Mouse (Mus musculus): ENCODE measurements around the gene Wwox. TPM values are rescaled to one million over a fixed set of nuclear protein-coding genes. Genes with fewer than 3 reads are reported as not detected.

Gene Wwox
- polyA plus RNA-seq, 1 experiment from 2014 or later: 13.8 TPM

DNA sequence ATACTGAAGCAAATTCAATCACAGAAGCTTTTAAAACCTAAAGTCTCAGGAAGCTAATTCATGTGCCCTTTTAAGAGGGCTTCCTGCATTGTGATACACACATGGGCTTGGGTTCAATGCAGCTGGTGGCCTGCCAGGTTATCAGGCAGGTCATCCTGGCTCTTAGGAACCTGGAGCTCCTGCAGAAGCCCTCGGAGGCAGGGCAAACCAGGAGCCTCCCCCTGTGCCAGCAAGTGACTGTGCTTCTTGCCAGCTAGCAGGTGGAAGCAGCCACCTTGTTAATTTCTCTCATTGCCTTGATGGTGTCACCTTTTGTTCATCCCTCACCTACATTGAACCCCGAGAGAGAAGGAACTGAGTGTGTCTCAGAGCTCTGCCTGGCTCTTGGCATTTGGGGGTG lies 872.9 kb downstream of the Wwox start:
- H3K9me3 ChIP-seq (ENCODE audit: control insufficient read depth, low read length): no peaks in the 10 kb centered on the region
- H3K9ac ChIP-seq (ENCODE audit: low read length): no peak overlapping the region
- no peak overlapping the region for H3K4me2 ChIP-seq (ENCODE audit: low read depth, low read length, severe bottlenecking)
- DNase-seq (ENCODE audit: low spot score) (no peak), ATAC-seq (replicated peaks; ENCODE audit: low FRiP score) (no peak)
- H3K4me1 ChIP-seq (replicated peaks; ENCODE audit: control insufficient read depth, insufficient read depth, low read length): no peaks in the 10 kb centered on the region
- no peaks in the 10 kb centered on the region for H3K36me3 ChIP-seq (ENCODE audit: control insufficient read depth, insufficient read depth, low read length)
- no peak overlapping the region for H3K27ac ChIP-seq (ENCODE audit: low read depth, low read length)
- 67% methylated on average over 2 of the region's 2 CpGs for WGBS
- no peaks in the 10 kb centered on the region for H3K27me3 ChIP-seq (ENCODE audit: control insufficient read depth, insufficient read depth, low read length)
- no peak overlapping the region for H3K4me3 ChIP-seq (ENCODE audit: low read depth, low read length)

DNA sequence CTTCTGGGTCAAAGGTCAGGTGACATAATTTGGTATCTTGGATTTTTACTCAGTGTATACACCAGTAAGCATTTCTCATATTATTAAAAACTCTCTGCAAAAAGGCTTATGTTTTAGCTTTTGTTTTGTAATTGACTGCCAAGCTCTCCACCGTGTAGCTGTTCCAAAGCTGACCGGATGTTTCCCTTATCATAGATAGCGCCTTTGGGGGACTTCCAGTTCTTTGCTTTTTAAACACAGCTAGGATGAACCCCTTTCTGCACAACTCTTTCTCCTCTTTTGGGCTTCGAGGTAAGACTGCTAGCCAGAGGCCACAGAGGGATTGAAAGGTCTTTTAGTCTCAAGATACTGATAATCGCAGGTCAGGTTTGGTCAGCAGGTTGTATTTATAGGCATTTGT lies 883.0 kb downstream of the Wwox start:
- Histone ChIP-seq H3K36me3 (ENCODE audit: control insufficient read depth, insufficient read depth, low read length) (no peaks in the 10 kb centered on the region), H3K9ac (ENCODE audit: low read length) (no peak overlapping the region), H3K9me3 (ENCODE audit: control insufficient read depth, low read length) (no peaks in the 10 kb centered on the region), H3K27me3 (ENCODE audit: control insufficient read depth, insufficient read depth, low read length) (no peaks in the 10 kb centered on the region), H3K4me2 (ENCODE audit: low read depth, low read length, severe bottlenecking) (no peak overlapping the region), H3K4me1 (replicated peaks; ENCODE audit: control insufficient read depth, insufficient read depth, low read length) (0 out of 2 replicates have a peak, but pooled peaks cover 2% of the 10 kb centered on the region), H3K27ac (ENCODE audit: low read depth, low read length) (no peak overlapping the region), H3K4me3 (ENCODE audit: low read depth, low read length) (no peak overlapping the region)
- DNase-seq (ENCODE audit: low spot score) (no peak), ATAC-seq (replicated peaks; ENCODE audit: low FRiP score) (no peak)
- WGBS: 92% methylated on average over 5 of the region's 5 CpGs

DNA sequence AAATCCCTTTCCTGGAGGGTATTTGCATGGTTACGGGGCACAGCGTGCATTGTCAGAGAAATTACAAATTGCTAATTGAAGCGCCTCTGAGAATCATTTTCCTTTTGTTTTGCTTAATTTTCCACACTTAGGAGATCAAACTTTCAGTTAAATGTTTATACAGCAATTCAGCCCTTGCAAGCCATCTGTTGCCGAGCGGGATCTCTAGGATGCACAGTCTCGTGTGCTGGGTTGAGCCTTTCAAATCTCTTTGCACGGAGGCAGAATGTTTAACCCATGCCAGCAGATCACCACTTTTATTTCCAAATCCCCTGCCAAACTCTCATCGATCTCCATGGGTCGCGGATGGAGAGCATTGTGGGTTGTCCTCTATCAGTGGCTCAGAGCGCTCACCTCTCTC lies 891.2 kb downstream of the Wwox start:
- Histone ChIP-seq H3K4me2 (ENCODE audit: low read depth, low read length, severe bottlenecking) (no peak overlapping the region), H3K9me3 (ENCODE audit: control insufficient read depth, low read length) (no peaks in the 10 kb centered on the region), H3K36me3 (ENCODE audit: control insufficient read depth, insufficient read depth, low read length) (no peaks in the 10 kb centered on the region), H3K4me1 (replicated peaks; ENCODE audit: control insufficient read depth, insufficient read depth, low read length) (no peaks in the 10 kb centered on the region), H3K9ac (ENCODE audit: low read length) (no peak overlapping the region), H3K27ac (ENCODE audit: low read depth, low read length) (no peak overlapping the region), H3K27me3 (ENCODE audit: control insufficient read depth, insufficient read depth, low read length) (no peaks in the 10 kb centered on the region), H3K4me3 (ENCODE audit: low read depth, low read length) (no peak overlapping the region)
- WGBS: 87% methylated on average over 11 of the region's 11 CpGs
- DNase-seq (ENCODE audit: low spot score): no peak
- no peak for ATAC-seq (replicated peaks; ENCODE audit: low FRiP score)

DNA sequence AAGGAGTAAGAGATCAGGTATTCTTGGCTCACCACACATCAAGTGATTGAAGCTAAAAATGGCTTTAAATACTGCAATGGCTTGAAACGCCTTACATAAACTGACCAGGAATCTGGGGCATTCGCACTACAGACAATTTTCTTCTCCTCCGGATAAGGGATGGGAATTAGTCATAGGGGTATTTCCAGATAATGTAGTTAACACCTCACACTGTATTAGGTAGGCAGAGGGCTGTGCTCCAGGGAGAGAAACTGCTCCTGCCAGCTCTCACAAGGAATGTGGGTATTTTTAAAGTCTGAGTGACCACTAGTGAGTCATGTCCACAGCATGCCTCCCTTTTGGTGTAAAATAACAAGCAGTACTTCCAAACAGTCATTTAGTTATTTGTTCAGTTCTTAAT lies 894.5 kb downstream of the Wwox start:
- no peak overlapping the region for H3K4me2 ChIP-seq (ENCODE audit: low read depth, low read length, severe bottlenecking)
- no peak for DNase-seq (ENCODE audit: low spot score)
- H3K36me3 ChIP-seq (ENCODE audit: control insufficient read depth, insufficient read depth, low read length): no peaks in the 10 kb centered on the region
- 94% methylated on average over 3 of the region's 3 CpGs for WGBS
- H3K9me3 ChIP-seq (ENCODE audit: control insufficient read depth, low read length): no peaks in the 10 kb centered on the region
- no peak overlapping the region for H3K27ac ChIP-seq (ENCODE audit: low read depth, low read length)
- H3K4me3 ChIP-seq (ENCODE audit: low read depth, low read length): no peak overlapping the region
- no peaks in the 10 kb centered on the region for H3K4me1 ChIP-seq (replicated peaks; ENCODE audit: control insufficient read depth, insufficient read depth, low read length)
- no peak overlapping the region for H3K9ac ChIP-seq (ENCODE audit: low read length)
- ATAC-seq (replicated peaks; ENCODE audit: low FRiP score): no peak
- H3K27me3 ChIP-seq (ENCODE audit: control insufficient read depth, insufficient read depth, low read length): no peaks in the 10 kb centered on the region

DNA sequence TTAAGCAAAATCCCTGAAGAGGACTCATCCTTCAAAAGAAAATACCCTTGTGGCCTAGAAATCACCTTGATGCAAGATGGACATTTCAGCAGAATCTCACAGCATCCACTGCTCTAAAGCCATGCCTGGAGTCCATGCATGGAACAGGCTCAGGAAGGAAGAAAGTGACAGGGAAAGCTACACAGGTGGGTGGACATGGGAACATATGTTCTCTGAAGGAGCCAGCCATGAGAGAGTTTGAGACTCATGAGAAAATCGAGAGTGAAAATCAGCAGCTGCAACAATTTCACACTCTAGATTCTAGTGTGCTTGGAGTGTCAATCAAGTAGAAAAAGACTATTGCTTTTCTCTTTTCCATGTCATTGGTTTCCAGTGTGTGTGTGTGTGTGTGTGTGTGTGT lies 896.9 kb downstream of the Wwox start:
- H3K9me3 ChIP-seq (ENCODE audit: control insufficient read depth, low read length): no peaks in the 10 kb centered on the region
- no peaks in the 10 kb centered on the region for H3K4me1 ChIP-seq (replicated peaks; ENCODE audit: control insufficient read depth, insufficient read depth, low read length)
- 90% methylated on average over 1 of the region's 1 CpGs for WGBS
- no peak overlapping the region for H3K27ac ChIP-seq (ENCODE audit: low read depth, low read length)
- DNase-seq (ENCODE audit: low spot score): no peak
- no peak overlapping the region for H3K9ac ChIP-seq (ENCODE audit: low read length)
- H3K27me3 ChIP-seq (ENCODE audit: control insufficient read depth, insufficient read depth, low read length): no peaks in the 10 kb centered on the region
- no peak overlapping the region for H3K4me2 ChIP-seq (ENCODE audit: low read depth, low read length, severe bottlenecking)
- H3K36me3 ChIP-seq (ENCODE audit: control insufficient read depth, insufficient read depth, low read length): no peaks in the 10 kb centered on the region
- H3K4me3 ChIP-seq (ENCODE audit: low read depth, low read length): no peak overlapping the region
- no peak for ATAC-seq (replicated peaks; ENCODE audit: low FRiP score)

DNA sequence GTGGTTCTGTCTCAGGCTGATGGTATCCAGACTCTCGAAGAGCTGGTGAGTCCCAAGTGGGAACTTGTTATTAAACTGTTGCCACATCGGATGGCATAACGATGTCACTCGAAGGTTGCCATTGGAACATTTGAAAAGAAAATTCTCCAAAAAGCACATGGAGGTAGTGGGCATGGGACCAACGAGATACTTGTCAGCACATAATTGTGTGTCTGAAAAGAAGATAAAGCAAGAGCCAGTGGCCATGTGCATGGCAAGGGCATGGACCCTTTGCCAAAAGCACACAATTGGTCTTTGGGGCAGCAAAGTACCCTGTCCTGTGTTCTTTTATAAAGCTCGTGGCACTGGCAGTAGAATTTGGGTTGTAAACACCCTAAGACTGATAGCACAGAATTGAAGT lies 909.2 kb downstream of the Wwox start:
- Histone ChIP-seq H3K36me3 (ENCODE audit: control insufficient read depth, insufficient read depth, low read length) (no peaks in the 10 kb centered on the region), H3K27ac (ENCODE audit: low read depth, low read length) (no peak overlapping the region), H3K9ac (ENCODE audit: low read length) (no peak overlapping the region), H3K4me2 (ENCODE audit: low read depth, low read length, severe bottlenecking) (no peak overlapping the region), H3K9me3 (ENCODE audit: control insufficient read depth, low read length) (no peaks in the 10 kb centered on the region), H3K4me1 (replicated peaks; ENCODE audit: control insufficient read depth, insufficient read depth, low read length) (no peaks in the 10 kb centered on the region), H3K27me3 (ENCODE audit: control insufficient read depth, insufficient read depth, low read length) (no peaks in the 10 kb centered on the region), H3K4me3 (ENCODE audit: low read depth, low read length) (no peak overlapping the region)
- ATAC-seq (replicated peaks; ENCODE audit: low FRiP score) (no peak), DNase-seq (ENCODE audit: low spot score) (no peak)
- WGBS: 75% methylated on average over 6 of the region's 6 CpGs

DNA sequence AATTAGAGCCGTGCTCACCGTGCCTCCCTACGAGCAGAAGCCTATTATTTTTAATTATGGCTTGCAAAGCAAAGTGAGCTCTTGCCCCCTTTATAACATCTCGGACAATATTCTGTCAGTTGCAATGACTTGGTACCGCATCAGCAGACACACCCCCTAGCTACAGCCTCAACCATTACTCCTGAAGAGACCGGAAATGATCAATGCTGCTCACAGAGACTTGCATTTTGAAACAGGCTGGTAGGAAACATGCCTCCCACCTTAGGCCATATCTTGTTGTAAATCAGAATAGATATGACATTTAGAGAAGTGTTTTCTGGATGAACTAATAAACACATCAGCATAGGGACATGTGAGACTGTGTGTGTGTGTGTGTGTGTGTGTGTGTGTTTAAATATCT lies 911.3 kb downstream of the Wwox start:
- Histone ChIP-seq H3K27me3 (ENCODE audit: control insufficient read depth, insufficient read depth, low read length) (no peaks in the 10 kb centered on the region), H3K4me3 (ENCODE audit: low read depth, low read length) (no peak overlapping the region), H3K27ac (ENCODE audit: low read depth, low read length) (no peak overlapping the region), H3K4me2 (ENCODE audit: low read depth, low read length, severe bottlenecking) (no peak overlapping the region), H3K36me3 (ENCODE audit: control insufficient read depth, insufficient read depth, low read length) (no peaks in the 10 kb centered on the region), H3K9me3 (ENCODE audit: control insufficient read depth, low read length) (peaks cover 3% of the 10 kb centered on the region; the same call in 1 of the 2 replicates), H3K4me1 (replicated peaks; ENCODE audit: control insufficient read depth, insufficient read depth, low read length) (no peaks in the 10 kb centered on the region), H3K9ac (ENCODE audit: low read length) (no peak overlapping the region)
- ATAC-seq (replicated peaks; ENCODE audit: low FRiP score) (no peak), DNase-seq (ENCODE audit: low spot score) (no peak)
- 85% methylated on average over 6 of the region's 6 CpGs for WGBS

DNA sequence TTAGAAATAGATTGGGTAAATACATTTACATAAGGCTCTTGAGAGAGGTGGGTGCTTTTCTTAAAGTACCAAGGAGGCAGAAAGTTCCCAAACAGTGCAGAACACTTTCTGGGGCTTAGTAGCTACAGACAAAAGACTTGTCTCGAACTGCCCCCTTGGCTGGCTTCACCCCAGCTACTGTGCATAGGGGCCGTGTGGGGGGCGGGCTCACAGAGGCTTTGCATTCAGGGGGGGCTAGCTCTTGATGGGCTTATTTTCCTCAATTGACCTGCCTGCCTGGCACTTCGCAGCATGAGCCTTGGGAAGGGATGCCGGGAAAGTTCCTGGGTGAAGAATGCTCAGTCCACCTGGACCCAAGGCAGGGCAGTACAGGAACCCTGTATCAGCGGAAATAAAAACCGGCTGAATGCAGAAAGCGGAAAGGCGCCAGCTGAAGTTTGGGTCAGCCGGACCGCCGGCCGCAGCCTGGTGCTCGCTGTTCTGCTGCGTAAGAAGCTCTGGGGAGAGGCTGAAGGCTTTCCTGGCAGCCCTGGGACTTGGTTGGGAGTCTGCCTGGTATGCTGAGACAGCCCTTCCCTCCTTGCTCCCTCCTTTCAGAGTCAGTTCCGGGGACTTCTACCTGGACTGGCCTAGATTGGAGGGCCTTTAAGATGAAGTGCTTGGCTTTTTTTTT lies 918.3 kb downstream of the Wwox start:
- H3K4me3 ChIP-seq (ENCODE audit: low read depth, low read length): no peak overlapping the region
- H3K27ac ChIP-seq (ENCODE audit: low read depth, low read length): no peak overlapping the region
- 0 out of 2 replicates have a peak overlapping the region, but pooled peaks have one; percentile 5 for H3K9ac ChIP-seq (ENCODE audit: low read length)
- H3K27me3 ChIP-seq (ENCODE audit: control insufficient read depth, insufficient read depth, low read length): no peaks in the 10 kb centered on the region
- no peaks in the 10 kb centered on the region for H3K36me3 ChIP-seq (ENCODE audit: control insufficient read depth, insufficient read depth, low read length)
- H3K4me1 ChIP-seq (replicated peaks; ENCODE audit: control insufficient read depth, insufficient read depth, low read length): no peaks in the 10 kb centered on the region; the same call in 1 of the 2 replicates
- 16% methylated on average over 16 of the region's 16 CpGs for WGBS
- ATAC-seq (replicated peaks; ENCODE audit: low FRiP score): peak; percentile 49
- peak; percentile 53 for DNase-seq (ENCODE audit: low spot score)
- H3K9me3 ChIP-seq (ENCODE audit: control insufficient read depth, low read length): peaks cover 3% of the 10 kb centered on the region; the same call in 1 of the 2 replicates
- H3K4me2 ChIP-seq (ENCODE audit: low read depth, low read length, severe bottlenecking): peak overlapping the region; percentile 40; the same call in 1 of the 2 replicates

DNA sequence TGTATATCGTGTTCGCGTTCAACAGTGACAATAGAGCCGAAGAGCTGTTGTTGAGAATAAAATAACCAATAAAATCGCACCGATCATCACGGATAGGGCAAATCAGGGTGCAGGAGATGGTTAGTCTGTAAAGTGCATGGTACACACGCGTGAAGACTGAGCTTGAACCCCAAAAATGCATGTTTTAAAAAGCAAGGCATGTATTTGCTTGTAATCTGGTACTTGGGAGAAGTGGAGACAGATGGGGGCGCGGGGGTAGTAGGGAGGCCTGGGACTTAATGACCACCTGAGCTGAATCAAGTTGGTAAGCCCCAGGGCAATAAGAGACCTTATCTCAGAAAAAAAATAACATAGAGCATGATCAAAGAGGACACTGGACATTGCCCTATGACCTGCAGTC lies 919.0 kb downstream of the Wwox start:
- DNase-seq (ENCODE audit: low spot score): no peak
- Histone ChIP-seq H3K4me3 (ENCODE audit: low read depth, low read length) (no peak overlapping the region), H3K4me2 (ENCODE audit: low read depth, low read length, severe bottlenecking) (no peak overlapping the region), H3K4me1 (replicated peaks; ENCODE audit: control insufficient read depth, insufficient read depth, low read length) (no peaks in the 10 kb centered on the region; the same call in 1 of the 2 replicates), H3K9ac (ENCODE audit: low read length) (no peak overlapping the region), H3K27me3 (ENCODE audit: control insufficient read depth, insufficient read depth, low read length) (no peaks in the 10 kb centered on the region), H3K9me3 (ENCODE audit: control insufficient read depth, low read length) (peaks cover 3% of the 10 kb centered on the region; the same call in 1 of the 2 replicates), H3K27ac (ENCODE audit: low read depth, low read length) (no peak overlapping the region), H3K36me3 (ENCODE audit: control insufficient read depth, insufficient read depth, low read length) (no peaks in the 10 kb centered on the region)
- 89% methylated on average over 11 of the region's 11 CpGs for WGBS
- no peak for ATAC-seq (replicated peaks; ENCODE audit: low FRiP score)
